In genomic region chr11:76912055-76912395, GRCm38 (mm10) we compare ENCODE assay signal across 9 mouse cellular contexts. TPM values are rescaled to one million over a fixed set of nuclear protein-coding genes. Genes with fewer than 3 reads are reported as not detected.
DNase-seq lines count a peak whose midpoint lies in the region; ATAC-seq and TF ChIP-seq lines count a peak whose summit lies in the region.
"Had no signal": no experiment of that assay in that cellular context is flagged by ENCODE, and none has a peak within 500 bp of the region (broad histone marks: within the 10 kb centered on the region; RNA-seq: fewer than 3 reads in every experiment).

No protein-coding gene starts in this region.

- 11% methylated on average over 7 of the region's 7 CpGs for WGBS in heart, embryonic 13.5 days
- WGBS in heart, embryonic 15.5 days: 9% methylated on average over 7 of the region's 7 CpGs
- 53% methylated on average over 7 of the region's 7 CpGs for WGBS in intestine, postnatal 0 days
- 45% methylated on average over 7 of the region's 7 CpGs for WGBS in hindbrain, embryonic 13.5 days

- peaks cover 35% of the 10 kb centered on the region for H3K4me1 ChIP-seq in heart, embryonic 13.5 days
- peaks cover 30% of the 10 kb centered on the region for H3K4me1 ChIP-seq in heart, embryonic 15.5 days (replicated peaks)
- H3K4me1 ChIP-seq in intestine, postnatal 0 days (replicated peaks; ENCODE audit: control insufficient read depth, insufficient read depth, low read length): no peaks in the 10 kb centered on the region
- peaks cover 20% of the 10 kb centered on the region for H3K4me1 ChIP-seq in hindbrain, embryonic 13.5 days (replicated peaks)

- H3K27ac ChIP-seq in heart, embryonic 13.5 days (replicated peaks): peak overlapping the region; percentile 75
- peak overlapping the region; percentile 61 for H3K27ac ChIP-seq in heart, embryonic 15.5 days
- H3K27ac ChIP-seq in intestine, postnatal 0 days (ENCODE audit: low read depth, low read length): no peak overlapping the region
- no peak overlapping the region for H3K27ac ChIP-seq in hindbrain, embryonic 13.5 days

- TF ChIP-seq CTCF in intestine, postnatal 0 days (IDR thresholded peaks at IDR 0.05; ENCODE audit: low read depth): no peak

- H3K27me3 ChIP-seq in heart, embryonic 13.5 days (replicated peaks): no peaks in the 10 kb centered on the region
- H3K27me3 ChIP-seq in heart, embryonic 15.5 days: no peaks in the 10 kb centered on the region; the same call in 1 of the 2 replicates
- H3K27me3 ChIP-seq in intestine, postnatal 0 days (replicated peaks; ENCODE audit: control insufficient read depth, insufficient read depth, low read length): no peaks in the 10 kb centered on the region
- 0 out of 2 replicates have a peak, but pooled peaks cover 3% of the 10 kb centered on the region for H3K27me3 ChIP-seq in hindbrain, embryonic 13.5 days

- no peaks in the 10 kb centered on the region for H3K36me3 ChIP-seq in heart, embryonic 13.5 days
- H3K36me3 ChIP-seq in heart, embryonic 15.5 days: no peaks in the 10 kb centered on the region
- no peaks in the 10 kb centered on the region for H3K36me3 ChIP-seq in intestine, postnatal 0 days (ENCODE audit: control insufficient read depth, insufficient read depth)
- H3K36me3 ChIP-seq in hindbrain, embryonic 13.5 days: no peaks in the 10 kb centered on the region

- intact Hi-C loops in left cerebral cortex, postnatal 10 days (cut with DNase I): no loop called here

- 0 out of 2 replicates have a peak overlapping the region, but pooled peaks have one; percentile 21 for H3K9ac ChIP-seq in heart, embryonic 13.5 days
- no peak overlapping the region for H3K9ac ChIP-seq in heart, embryonic 15.5 days
- no peak overlapping the region for H3K9ac ChIP-seq in intestine, postnatal 0 days (ENCODE audit: low read depth, low read length)
- no peak overlapping the region for H3K9ac ChIP-seq in hindbrain, embryonic 13.5 days

- peak overlapping the region; percentile 39 for H3K4me2 ChIP-seq in heart, embryonic 13.5 days
- 0 out of 2 replicates have a peak overlapping the region, but pooled peaks have one; percentile 14 for H3K4me2 ChIP-seq in heart, embryonic 15.5 days
- H3K4me2 ChIP-seq in intestine, postnatal 0 days (replicated peaks; ENCODE audit: low read depth): no peak overlapping the region
- no peak overlapping the region for H3K4me2 ChIP-seq in hindbrain, embryonic 13.5 days

- H3K9me3 ChIP-seq in heart, embryonic 13.5 days: no peaks in the 10 kb centered on the region
- H3K9me3 ChIP-seq in heart, embryonic 15.5 days (replicated peaks): no peaks in the 10 kb centered on the region
- no peaks in the 10 kb centered on the region for H3K9me3 ChIP-seq in intestine, postnatal 0 days (ENCODE audit: control insufficient read depth)
- no peaks in the 10 kb centered on the region for H3K9me3 ChIP-seq in hindbrain, embryonic 13.5 days

- DNase-seq in heart, adult 9 months (ENCODE audit: low spot score in 2 of 2): no peak
- DNase-seq in brain, embryonic 18.5 days (ENCODE audit: low read depth, low spot score): peak; percentile 72
- peak; percentile 30 to 52 for DNase-seq in left cerebral cortex, postnatal 10 days (ENCODE audit: extremely low spot score in 1 of 2, low spot score in 2 of 2)
- no peak for DNase-seq in ovary, postnatal 14 days (ENCODE audit: low spot score)

- no peak overlapping the region for H3K4me3 ChIP-seq in heart, embryonic 13.5 days
- H3K4me3 ChIP-seq in heart, embryonic 15.5 days: no peak overlapping the region
- no peak overlapping the region for H3K4me3 ChIP-seq in intestine, postnatal 0 days (ENCODE audit: low read depth, low read length)
- H3K4me3 ChIP-seq in hindbrain, embryonic 13.5 days: no peak overlapping the region

- no peak for ATAC-seq in heart, embryonic 13.5 days (ENCODE audit: extremely low read depth, insufficient number of reproducible peaks, low FRiP score, low TSS enrichment)
- ATAC-seq in heart, embryonic 15.5 days (replicated peaks; ENCODE audit: insufficient number of reproducible peaks, insufficient read depth, low FRiP score, low read depth): no peak
- no peak for ATAC-seq in intestine, postnatal 0 days
- no peak for ATAC-seq in hindbrain, embryonic 13.5 days (ENCODE audit: low FRiP score)

RNA-seq across cellular contexts. Expression of gene Tmigd1, which starts 10.1 kb away (rescaled TPM):
- 0.14 and 0.15 TPM in 2 replicates for polyA plus RNA-seq in heart, embryonic 13.5 days (2015; fragmentation: Nextera tagmentation; extraction: Ambion mirVana)
- 0.13 TPM in 1 of 2 replicates, not detected in the other for polyA plus RNA-seq in heart, embryonic 15.5 days (2015; fragmentation: Nextera tagmentation; extraction: Ambion mirVana)
- total RNA-seq in left cerebral cortex, postnatal 10 days (2021): not detected
- polyA plus RNA-seq in intestine, postnatal 0 days (2015; fragmentation: Nextera tagmentation; extraction: Ambion mirVana): 55.0 and 64.1 TPM in 2 replicates
- polyA plus RNA-seq in hindbrain, embryonic 13.5 days (2015; fragmentation: Nextera tagmentation; extraction: Ambion mirVana): not detected in 2 replicates
- total RNA-seq: neutrophil, adult 5-6 weeks had no signal

RNA-seq across cellular contexts. Expression of gene Blmh, which starts 12.6 kb away (rescaled TPM):
- polyA plus RNA-seq in heart, embryonic 13.5 days (2015; fragmentation: Nextera tagmentation; extraction: Ambion mirVana): 97.0 and 109 TPM in 2 replicates
- 88.3 and 103 TPM in 2 replicates for polyA plus RNA-seq in heart, embryonic 15.5 days (2015; fragmentation: Nextera tagmentation; extraction: Ambion mirVana)
- total RNA-seq in left cerebral cortex, postnatal 10 days (2021): 10 to 100 TPM; 89.0 to 90.1 TPM
- 56.7 and 60.9 TPM in 2 replicates for polyA plus RNA-seq in intestine, postnatal 0 days (2015; fragmentation: Nextera tagmentation; extraction: Ambion mirVana)
- polyA plus RNA-seq in hindbrain, embryonic 13.5 days (2015; fragmentation: Nextera tagmentation; extraction: Ambion mirVana): 149 and 155 TPM in 2 replicates

Comparison
In these comparisons a context has a peak if more than half of its experiments do, and no peak if none do; other contexts are left out.
1. H3K27ac ChIP-seq: peak in heart, embryonic 13.5 days (single experiment) and heart, embryonic 15.5 days (single experiment); none in intestine, postnatal 0 days (single experiment) and hindbrain, embryonic 13.5 days (single experiment).
2. H3K4me2 ChIP-seq: peak in heart, embryonic 13.5 days (single experiment) and heart, embryonic 15.5 days (single experiment); none in intestine, postnatal 0 days (single experiment) and hindbrain, embryonic 13.5 days (single experiment).
3. DNase-seq: peak in brain, embryonic 18.5 days (single experiment) and left cerebral cortex, postnatal 10 days (2 of 2); none in heart, adult 9 months (0 of 2) and ovary, postnatal 14 days (single experiment).
4. RNA of gene Tmigd1, which starts 10.1 kb away (polyA plus RNA-seq): 55.0 to 64.1 TPM in intestine, postnatal 0 days; 0.14 to 0.15 TPM in heart, embryonic 13.5 days, 0.13 TPM in heart, embryonic 15.5 days and not detected in hindbrain, embryonic 13.5 days; every median in the first group is over 10 times any median in the second.